Mouse (Mus musculus) heart, embryonic 13.5 days (tissue): ENCODE data around the gene Hpcal1. TPM values are rescaled to one million over a fixed set of nuclear protein-coding genes. Genes with fewer than 3 reads are reported as not detected.
"Not testable (repeated sequence)": the region's sequence is repeated elsewhere in the genome, so short reads cannot be mapped to it uniquely, and the experiment has no call there.

Source experiments
- ATAC-seq: fragments of 200-750 bp; cut with Nextera tagmentation; 2 replicates; pipeline ENCODE4 v1.8.0; 2017; ENCODE audit warnings: moderate TSS enrichment; ENCODE audit not compliant: insufficient number of reproducible peaks, low FRiP score, low TSS enrichment; ENCODE audit errors: extremely low read depth
- H3K27ac ChIP-seq: fragments of 300-500 bp; sonication (generic); replicated peaks from 2 replicates; pipeline ENCODE4 v1.5.1; 2015; ENCODE audit warnings: moderate library complexity, mild to moderate bottlenecking, inconsistent platforms
- H3K27me3 ChIP-seq: fragments of 300-500 bp; sonication (generic); replicated peaks from 2 replicates; pipeline ENCODE4 v1.6.1; 2015; ENCODE audit warnings: mild to moderate bottlenecking, inconsistent platforms
- H3K36me3 ChIP-seq: fragments of 300-500 bp; sonication (generic); 2 replicates; pipeline ENCODE4 v1.6.1; 2015; ENCODE audit warnings: mild to moderate bottlenecking, inconsistent platforms
- H3K4me1 ChIP-seq: fragments of 300-500 bp; sonication (generic); 2 replicates; pipeline ENCODE4 v1.6.1; 2015; ENCODE audit warnings: inconsistent platforms
- H3K4me2 ChIP-seq: fragments of 300-500 bp; sonication (generic); 2 replicates; pipeline ENCODE4 v1.6.1; 2015; ENCODE audit warnings: inconsistent platforms, mild to moderate bottlenecking, moderate library complexity
- H3K4me3 ChIP-seq: fragments of 300-500 bp; sonication (generic); 2 replicates; pipeline ENCODE4 v1.5.1; 2015; ENCODE audit warnings: moderate library complexity, mild to moderate bottlenecking, inconsistent platforms
- H3K9ac ChIP-seq: fragments of 300-500 bp; sonication (generic); 2 replicates; pipeline ENCODE4 v1.6.1; 2015; ENCODE audit warnings: inconsistent platforms, mild to moderate bottlenecking, moderate library complexity
- H3K9me3 ChIP-seq: fragments of 300-500 bp; sonication (generic); 2 replicates; pipeline ENCODE4 v1.6.1; 2016; ENCODE audit warnings: inconsistent platforms
- WGBS: fragments of 180-500 bp; shearing (Covaris S2); methylation state at CpG from one replicate; pipeline ENCODE4 v1.1.7; 2015; ENCODE audit warnings: mixed read lengths; 5-methylcytosine and 5-hydroxymethylcytosine counted together
- polyA plus RNA-seq: library from polyadenylated mRNA; unstranded; fragments of >200 nt; fragmentation: Nextera tagmentation; extraction: Ambion mirVana; gene quantifications from 2 replicates; pipeline ENCODE4 v1.2.1, GENCODE M21; 2015

Hpcal1 gene
- polyA plus RNA-seq, 1 experiment from 2014 or later, result 22.7 TPM

- not testable (repeated sequence) for H3K9me3 ChIP-seq, H3K36me3 ChIP-seq, H3K27ac ChIP-seq, H3K9ac ChIP-seq, ATAC-seq, H3K4me1 ChIP-seq, H3K4me3 ChIP-seq, H3K27me3 ChIP-seq, H3K4me2 ChIP-seq
- WGBS, result 70% methylated on average over 11 of the region's 11 CpGs
Measured at GRCm38 (mm10) chr12:17798261-17798660, 107.6 kb downstream of the Hpcal1 start.

GRCm38 (mm10) chr12:17808542-17808941, 117.9 kb downstream of the Hpcal1 start:
- Histone ChIP-seq H3K36me3 (no peaks in the 10 kb centered on the region), H3K4me3 (no peak overlapping the region), H3K27ac (no peak overlapping the region), H3K9ac (no peak overlapping the region), H3K4me2 (no peak overlapping the region), H3K9me3 (no peaks in the 10 kb centered on the region), H3K4me1 (no peaks in the 10 kb centered on the region), H3K27me3 (no peaks in the 10 kb centered on the region)
- WGBS, result 24% methylated on average over 2 of the region's 2 CpGs
- no peak for ATAC-seq

GRCm38 (mm10) chr12:17835279-17835678, 144.6 kb downstream of the Hpcal1 start:
- H3K4me2 ChIP-seq, H3K4me1 ChIP-seq, ATAC-seq, H3K4me3 ChIP-seq, H3K9ac ChIP-seq, H3K9me3 ChIP-seq, H3K36me3 ChIP-seq, H3K27ac ChIP-seq, H3K27me3 ChIP-seq: not testable (repeated sequence)
- 82% methylated on average over 1 of the region's 1 CpGs for WGBS

Other genes with a start within 250 kb of the Hpcal1 start
- gene Odc1, start 146.1 kb upstream of the Hpcal1 start, polyA plus RNA-seq, result 142 and 152 TPM in 2 replicates